Mouse (Mus musculus): ENCODE results near the gene Evi2.
A peak's percentile ranks its signal among the peaks of the same experiment; 100 is the strongest.

Evi2 gene

GRCm38 (mm10) chr11:79530333-79530761, at the start of gene Evi2, which contains the start of gene Evi2a:
Gene Evi2, minus strand, starts transcription at chr11:79530589.
Gene Evi2a, minus strand, starts transcription at chr11:79530609.
- DNase-seq, result peak; percentile 25 to 44

GRCm38 (mm10) chr11:79577741-79578140, 47.4 kb upstream of the Evi2 start:
- DNase-seq, result peak in 1 of 2 experiments; percentile 82

GRCm38 (mm10) chr11:79575383-79576073, 45.1 kb upstream of the Evi2 start:
- no peak for DNase-seq

- no peak for DNase-seq
Observed at GRCm38 (mm10) chr11:79573836-79574235, 43.4 kb upstream of the Evi2 start.

- DNase-seq, result no peak
Observed at GRCm38 (mm10) chr11:79570319-79570718, 39.9 kb upstream of the Evi2 start.

- no peak for DNase-seq
Observed at GRCm38 (mm10) chr11:79568197-79568911, 38.0 kb upstream of the Evi2 start.

- no peak for DNase-seq
Observed at GRCm38 (mm10) chr11:79566947-79567346, 36.6 kb upstream of the Evi2 start.

- no peak for DNase-seq
Observed at GRCm38 (mm10) chr11:79563493-79563892, 33.1 kb upstream of the Evi2 start.

- no peak for DNase-seq
Observed at GRCm38 (mm10) chr11:79560536-79560935, 30.1 kb upstream of the Evi2 start.

GRCm38 (mm10) chr11:79552622-79553021, 22.2 kb upstream of the Evi2 start:
- no peak for DNase-seq

GRCm38 (mm10) chr11:79536293-79536692, 5.9 kb upstream of the Evi2 start:
- no peak for DNase-seq

GRCm38 (mm10) chr11:79535554-79535953, 5.2 kb upstream of the Evi2 start:
- no peak for DNase-seq

- DNase-seq, result peak; percentile 66 to 69
Observed at GRCm38 (mm10) chr11:79533950-79534690, 3.7 kb upstream of the Evi2 start.

GRCm38 (mm10) chr11:79533311-79533710, 2.9 kb upstream of the Evi2 start:
- no peak for DNase-seq

GRCm38 (mm10) chr11:79531485-79531884, 1.1 kb upstream of the Evi2 start:
- no peak for DNase-seq

GRCm38 (mm10) chr11:79530774-79531173, 385 bp upstream of the Evi2 start:
- no peak for DNase-seq

GRCm38 (mm10) chr11:79529736-79530135, 653 bp downstream of the Evi2 start:
- no peak for DNase-seq

GRCm38 (mm10) chr11:79529226-79529625, 1.2 kb downstream of the Evi2 start:
- DNase-seq, result no peak

GRCm38 (mm10) chr11:79528601-79529000, 1.8 kb downstream of the Evi2 start:
- no peak for DNase-seq

GRCm38 (mm10) chr11:79527739-79528384, 2.5 kb downstream of the Evi2 start:
- DNase-seq, result peak; percentile 27 to 36

- DNase-seq, result peak; percentile 23 to 36
Observed at GRCm38 (mm10) chr11:79527015-79527738, 3.2 kb downstream of the Evi2 start.

GRCm38 (mm10) chr11:79526549-79526948, 3.8 kb downstream of the Evi2 start:
- no peak for DNase-seq

GRCm38 (mm10) chr11:79524310-79524575, 6.1 kb downstream of the Evi2 start:
- DNase-seq, result no peak

All from lung, postnatal 4 days (tissue).